Mouse (Mus musculus) B cell, adult 2 months (primary cell): Measurements from ENCODE around the gene Spag5.

Source experiments
- DNase-seq, 2 experiments: peaks; one replicate each; pipeline ENCODE4 v3.0.0; 2022

Gene Spag5

GRCm38 (mm10) chr11:78324000-78324785 is 22.9 kb downstream of the Spag5 start:
- no peak for DNase-seq

GRCm38 (mm10) chr11:78324965-78325364 is 23.6 kb downstream of the Spag5 start:
- DNase-seq = no peak

GRCm38 (mm10) chr11:78327215-78327614 is 25.9 kb downstream of the Spag5 start:
- DNase-seq = no peak

- peak; percentile 96 to 97 for DNase-seq
Measured at GRCm38 (mm10) chr11:78327634-78328511, 26.5 kb downstream of the Spag5 start, which contains the start of gene Pigs. Gene Pigs (plus strand): TSS chr11:78328415.

- DNase-seq = no peak
Measured at GRCm38 (mm10) chr11:78328512-78329056, 27.3 kb downstream of the Spag5 start.

- DNase-seq = no peak
Measured at GRCm38 (mm10) chr11:78332676-78333075, 31.3 kb downstream of the Spag5 start.

GRCm38 (mm10) chr11:78333992-78334391 is 32.7 kb downstream of the Spag5 start:
- no peak for DNase-seq

GRCm38 (mm10) chr11:78337040-78337439 is 35.7 kb downstream of the Spag5 start:
- no peak for DNase-seq

- DNase-seq = no peak
Measured at GRCm38 (mm10) chr11:78341702-78342101, 40.4 kb downstream of the Spag5 start.

- DNase-seq = peak; percentile 87
Measured at GRCm38 (mm10) chr11:78343381-78344327, 42.3 kb downstream of the Spag5 start, which contains the start of gene Unc119. Gene Unc119 (plus strand): TSS chr11:78343482.

- DNase-seq = no peak
Measured at GRCm38 (mm10) chr11:78344328-78344889, 43.1 kb downstream of the Spag5 start.

GRCm38 (mm10) chr11:78344890-78345715 is 43.8 kb downstream of the Spag5 start:
- peak; percentile 13 to 21 for DNase-seq

- DNase-seq = peak; percentile 76 to 80
Measured at GRCm38 (mm10) chr11:78345801-78346200, 44.5 kb downstream of the Spag5 start.

- no peak for DNase-seq
Measured at GRCm38 (mm10) chr11:78346326-78347069, 45.2 kb downstream of the Spag5 start.

- peak; percentile 77 to 79 for DNase-seq
Measured at GRCm38 (mm10) chr11:78347070-78347754, 45.9 kb downstream of the Spag5 start.

GRCm38 (mm10) chr11:78347908-78348307 is 46.6 kb downstream of the Spag5 start:
- no peak for DNase-seq

GRCm38 (mm10) chr11:78348474-78348873 is 47.1 kb downstream of the Spag5 start:
- no peak for DNase-seq

- peak in 1 of 2 experiments; percentile 23 for DNase-seq
Measured at GRCm38 (mm10) chr11:78349441-78350358, 48.4 kb downstream of the Spag5 start.
